Mouse (Mus musculus): Measurements from ENCODE around the gene Thap7. TPM values are rescaled to one million over a fixed set of nuclear protein-coding genes. Genes with fewer than 3 reads are reported as not detected.

Gene Thap7
- polyA plus RNA-seq, 1 experiment from 2014 or later = 51.4 TPM

DNA sequence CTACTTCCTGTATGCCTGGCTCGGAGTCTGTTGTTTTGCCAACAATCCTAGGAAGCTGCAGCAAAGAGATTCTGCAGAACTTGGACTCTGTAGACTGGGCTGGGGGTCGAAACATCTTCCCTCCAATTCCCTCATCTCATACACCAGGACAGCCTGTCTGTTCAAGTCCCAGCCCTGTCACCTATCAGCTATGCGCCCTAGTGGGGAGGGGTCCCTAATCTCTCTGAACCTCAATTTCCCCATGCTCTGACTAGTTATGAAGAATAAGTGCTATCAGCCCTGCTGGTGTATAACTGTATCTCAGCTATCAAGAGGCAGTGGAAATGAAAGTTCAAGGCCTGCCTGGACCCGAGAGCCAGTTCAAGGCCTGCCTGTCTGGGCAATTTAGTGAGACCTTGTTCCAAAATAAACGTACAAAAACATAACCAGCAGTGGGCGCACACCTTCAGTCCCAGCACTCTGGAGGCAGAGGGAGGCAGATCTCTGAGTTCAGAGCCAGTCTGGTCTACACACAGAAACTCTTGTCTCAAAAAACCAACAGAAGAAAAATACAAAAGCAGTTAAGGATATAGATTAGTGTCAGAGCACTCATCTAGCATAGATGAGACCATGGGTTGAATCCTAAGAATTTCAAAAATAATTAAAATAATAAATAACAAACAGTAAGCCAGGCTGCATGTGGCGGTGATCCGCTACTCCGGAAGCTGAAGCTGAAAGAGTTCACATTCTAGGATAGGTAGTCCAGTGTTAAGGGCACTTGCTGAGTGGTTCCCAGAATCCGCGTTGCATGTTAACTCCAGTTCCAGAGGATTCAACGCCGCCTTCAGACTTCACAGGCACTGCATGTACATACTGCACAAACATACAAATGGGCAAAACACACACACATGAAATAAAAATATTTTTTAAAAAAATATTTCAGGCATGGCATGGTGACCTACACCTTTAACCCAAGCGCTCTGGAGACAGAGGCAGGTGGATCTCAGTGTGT is 42.2 kb downstream of the Thap7 start:
- H3K36me3 ChIP-seq (ENCODE audit: control insufficient read depth, insufficient read depth, low read length) = peaks cover 40% of the 10 kb centered on the region
- 47% methylated on average over 14 of the region's 14 CpGs for WGBS
- H3K4me3 ChIP-seq (ENCODE audit: low read depth, low read length) = peak overlapping the region; percentile 45
- no peaks in the 10 kb centered on the region for H3K9me3 ChIP-seq (ENCODE audit: control insufficient read depth, low read length)
- no peak for DNase-seq (ENCODE audit: low spot score)
- H3K9ac ChIP-seq (ENCODE audit: low read length) = no peak overlapping the region; the same call in 1 of the 2 replicates
- peak overlapping the region; percentile 82 for H3K4me2 ChIP-seq (ENCODE audit: low read length)
- peaks cover 15% of the 10 kb centered on the region; the same call in 1 of the 2 replicates for H3K27me3 ChIP-seq (replicated peaks; ENCODE audit: control insufficient read depth, insufficient read depth, low read length)
- no peak overlapping the region for H3K27ac ChIP-seq (ENCODE audit: low read depth)
- no peak; the same call in 1 of the 2 replicates for ATAC-seq (replicated peaks; ENCODE audit: low FRiP score, low TSS enrichment, low read depth)
- peaks cover 9% of the 10 kb centered on the region for H3K4me1 ChIP-seq (replicated peaks; ENCODE audit: control insufficient read depth, insufficient read depth, low read length)

DNA sequence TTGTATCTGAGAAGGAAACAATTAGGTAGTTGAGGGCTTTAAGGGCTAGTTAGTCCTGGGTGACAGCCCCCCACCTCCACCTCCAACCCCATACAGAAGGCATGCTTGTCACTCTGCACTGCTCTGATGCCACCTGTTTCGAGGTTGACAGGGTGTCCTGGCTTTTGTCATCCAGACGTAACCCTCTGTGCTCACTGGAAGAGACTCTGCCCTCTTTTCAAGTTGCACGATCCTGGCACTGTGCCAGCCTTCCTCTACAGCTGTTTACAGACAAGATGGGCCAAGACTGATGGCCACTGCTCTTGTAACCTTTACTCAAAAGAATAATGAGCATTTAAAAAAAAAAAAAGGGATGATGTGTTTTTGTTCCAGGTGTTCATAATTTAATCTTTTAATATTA is 44.4 kb downstream of the Thap7 start:
- Histone ChIP-seq H3K9ac (ENCODE audit: low read length) (no peak overlapping the region), H3K36me3 (ENCODE audit: control insufficient read depth, insufficient read depth, low read length) (peaks cover 52% of the 10 kb centered on the region), H3K9me3 (ENCODE audit: control insufficient read depth, low read length) (no peaks in the 10 kb centered on the region), H3K27me3 (replicated peaks; ENCODE audit: control insufficient read depth, insufficient read depth, low read length) (peaks cover 15% of the 10 kb centered on the region; the same call in 1 of the 2 replicates), H3K4me1 (replicated peaks; ENCODE audit: control insufficient read depth, insufficient read depth, low read length) (peaks cover 9% of the 10 kb centered on the region), H3K4me2 (ENCODE audit: low read length) (no peak overlapping the region), H3K27ac (ENCODE audit: low read depth) (no peak overlapping the region), H3K4me3 (ENCODE audit: low read depth, low read length) (no peak overlapping the region)
- ATAC-seq (replicated peaks; ENCODE audit: low FRiP score, low TSS enrichment, low read depth) (no peak), DNase-seq (ENCODE audit: low spot score) (peak; percentile 62)
- WGBS = 15% methylated on average over 3 of the region's 3 CpGs

DNA sequence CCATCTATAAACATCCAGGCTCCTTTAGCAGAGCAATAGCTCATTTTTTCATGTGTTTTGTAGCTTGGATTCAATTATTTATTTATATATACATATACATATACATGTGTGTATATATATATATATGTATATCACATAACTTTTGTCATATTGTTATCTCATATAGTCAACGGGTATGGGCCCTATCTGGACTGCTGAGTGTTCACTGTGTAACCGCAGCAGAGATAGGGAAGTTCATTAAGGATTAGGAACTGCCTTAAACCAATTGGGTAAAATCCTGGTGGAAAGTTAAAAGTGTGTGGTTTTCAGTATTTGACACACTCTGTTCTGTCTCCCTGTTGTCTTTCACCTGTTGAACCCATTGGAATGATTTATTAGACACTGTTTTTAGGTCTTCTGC is 49.5 kb downstream of the Thap7 start:
- WGBS = 80% methylated on average over 2 of the region's 2 CpGs
- H3K36me3 ChIP-seq (ENCODE audit: control insufficient read depth, insufficient read depth, low read length) = peaks cover 48% of the 10 kb centered on the region
- no peak overlapping the region for H3K4me2 ChIP-seq (ENCODE audit: low read length)

DNA sequence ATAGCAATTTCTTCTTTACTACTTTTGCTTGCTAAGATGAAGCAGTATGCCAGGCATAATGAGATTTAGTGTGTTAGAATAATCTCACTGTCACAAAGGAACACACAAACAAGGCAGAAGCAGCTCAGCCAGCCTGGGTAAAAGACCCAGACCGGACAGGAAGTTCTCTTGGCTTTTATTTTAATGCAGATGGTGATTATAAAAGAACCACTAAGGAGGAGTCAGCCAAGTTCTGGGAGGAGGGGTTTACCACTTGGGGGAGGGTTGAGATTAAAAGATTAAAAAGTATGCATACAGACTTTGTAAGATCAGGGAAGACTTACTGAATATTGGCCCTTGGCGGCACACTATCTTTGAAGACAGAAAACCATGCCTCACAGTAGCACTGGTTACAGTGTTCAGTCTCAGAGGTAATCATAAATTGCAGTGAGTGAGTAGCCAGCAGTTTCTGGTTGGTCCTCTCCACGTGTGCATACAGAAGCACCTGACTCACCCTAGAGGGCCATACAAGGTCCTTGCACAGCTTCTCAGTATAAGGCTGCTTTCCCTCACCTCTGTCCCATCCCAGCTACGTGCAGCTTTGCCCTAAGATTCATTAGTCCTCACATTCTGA is 52.5 kb downstream of the Thap7 start:
- H3K4me2 ChIP-seq (ENCODE audit: low read length) = no peak overlapping the region
- H3K36me3 ChIP-seq (ENCODE audit: control insufficient read depth, insufficient read depth, low read length) = peaks cover 24% of the 10 kb centered on the region; the same call in 1 of the 2 replicates
- no peak overlapping the region for H3K4me3 ChIP-seq (ENCODE audit: low read depth, low read length)
- ATAC-seq (replicated peaks; ENCODE audit: low FRiP score, low TSS enrichment, low read depth) (no peak), DNase-seq (ENCODE audit: low spot score) (no peak)
- H3K4me1 ChIP-seq (replicated peaks; ENCODE audit: control insufficient read depth, insufficient read depth, low read length) = no peaks in the 10 kb centered on the region
- H3K27ac ChIP-seq (ENCODE audit: low read depth) = no peak overlapping the region
- H3K9me3 ChIP-seq (ENCODE audit: control insufficient read depth, low read length) = no peaks in the 10 kb centered on the region
- H3K9ac ChIP-seq (ENCODE audit: low read length) = no peak overlapping the region
- 78% methylated on average over 4 of the region's 4 CpGs for WGBS
- H3K27me3 ChIP-seq (replicated peaks; ENCODE audit: control insufficient read depth, insufficient read depth, low read length) = no peaks in the 10 kb centered on the region

More for the DNA sequence above, 49.5 kb downstream of the Thap7 start:
- H3K27me3 ChIP-seq (replicated peaks; ENCODE audit: control insufficient read depth, insufficient read depth, low read length) = no peaks in the 10 kb centered on the region
- no peaks in the 10 kb centered on the region for H3K9me3 ChIP-seq (ENCODE audit: control insufficient read depth, low read length)
- H3K27ac ChIP-seq (ENCODE audit: low read depth) = no peak overlapping the region
- no peak overlapping the region for H3K9ac ChIP-seq (ENCODE audit: low read length)
- ATAC-seq (replicated peaks; ENCODE audit: low FRiP score, low TSS enrichment, low read depth) = no peak
- H3K4me1 ChIP-seq (replicated peaks; ENCODE audit: control insufficient read depth, insufficient read depth, low read length) = peaks cover 5% of the 10 kb centered on the region
- DNase-seq (ENCODE audit: low spot score) = no peak
- no peak overlapping the region for H3K4me3 ChIP-seq (ENCODE audit: low read depth, low read length)

Other genes with a start within 250 kb of the Thap7 start
- 0.19 and 0.22 TPM in 2 replicates for gene Serpind1, start 199.8 kb downstream of the Thap7 start, polyA plus RNA-seq (2014; fragmentation: Nextera tagmentation; extraction: Ambion mirVana)
- gene Snap29, start 125.2 kb downstream of the Thap7 start, polyA plus RNA-seq (2014; fragmentation: Nextera tagmentation; extraction: Ambion mirVana) = 6.0 and 6.5 TPM in 2 replicates
- 38.0 and 38.7 TPM in 2 replicates for gene Pi4ka, start 124.8 kb downstream of the Thap7 start, polyA plus RNA-seq (2014; fragmentation: Nextera tagmentation; extraction: Ambion mirVana)
- 54.7 and 56.4 TPM in 2 replicates for gene Crkl, start 79.1 kb downstream of the Thap7 start, polyA plus RNA-seq (2014; fragmentation: Nextera tagmentation; extraction: Ambion mirVana)
- gene Aifm3, start 41.5 kb downstream of the Thap7 start, polyA plus RNA-seq (2014; fragmentation: Nextera tagmentation; extraction: Ambion mirVana) = 3.2 and 3.3 TPM in 2 replicates
- gene Lztr1, start 22.4 kb downstream of the Thap7 start, polyA plus RNA-seq (2014; fragmentation: Nextera tagmentation; extraction: Ambion mirVana) = 71.0 and 80.9 TPM in 2 replicates
- 0.19 and 0.53 TPM in 2 replicates for gene Lrrc74b, start 30.1 kb upstream of the Thap7 start, polyA plus RNA-seq (2014; fragmentation: Nextera tagmentation; extraction: Ambion mirVana)
- gene P2rx6, start 30.7 kb upstream of the Thap7 start, polyA plus RNA-seq (2014; fragmentation: Nextera tagmentation; extraction: Ambion mirVana) = 0.60 and 0.79 TPM in 2 replicates
- gene Slc7a4, start 52.1 kb upstream of the Thap7 start, polyA plus RNA-seq (2014; fragmentation: Nextera tagmentation; extraction: Ambion mirVana) = 10.8 and 15.6 TPM in 2 replicates
- 43.0 and 43.7 TPM in 2 replicates for gene Smpd4, start 88.2 kb upstream of the Thap7 start, polyA plus RNA-seq (2014; fragmentation: Nextera tagmentation; extraction: Ambion mirVana)
- gene Ccdc74a, start 115.3 kb upstream of the Thap7 start, polyA plus RNA-seq (2014; fragmentation: Nextera tagmentation; extraction: Ambion mirVana) = 2.3 and 4.1 TPM in 2 replicates
- 41.5 and 45.7 TPM in 2 replicates for gene Med15, start 201.8 kb upstream of the Thap7 start, polyA plus RNA-seq (2014; fragmentation: Nextera tagmentation; extraction: Ambion mirVana)
- gene Klhl22, start 228.5 kb upstream of the Thap7 start, polyA plus RNA-seq (2014; fragmentation: Nextera tagmentation; extraction: Ambion mirVana) = 66.5 and 70.8 TPM in 2 replicates

All from intestine, embryonic 14.5 days (tissue).